Mouse (Mus musculus): ENCODE data around the gene Bag3. TPM values are rescaled to one million over a fixed set of nuclear protein-coding genes. Genes with fewer than 3 reads are reported as not detected.
"Not testable (repeated sequence)": the region's sequence is repeated elsewhere in the genome, so short reads cannot be mapped to it uniquely, and the experiment has no call there.

The Bag3 gene
- total and polyA plus RNA-seq, 3 experiments, result 148 to 296 (median 259) TPM

- WGBS, result 77% methylated on average over 1 of the region's 1 CpGs
- H3K27me3 ChIP-seq (ENCODE audit: control insufficient read depth, insufficient read depth, low read length), result no peaks in the 10 kb centered on the region
- H3K4me1 ChIP-seq (ENCODE audit: control insufficient read depth, insufficient read depth, low read length), result peaks cover 1% of the 10 kb centered on the region
- no peak for TF ChIP-seq POLR2A (IDR thresholded peaks at IDR 0.05; ENCODE audit: insufficient read depth, low read depth, low read length)
- TF ChIP-seq CTCF (IDR thresholded peaks at IDR 0.05), result no peak
- no peak for TF ChIP-seq EP300 (IDR thresholded peaks at IDR 0.05; ENCODE audit: insufficient read depth, low read depth, low read length)
- no peak overlapping the region for H3K27ac ChIP-seq
- H3K79me2 ChIP-seq (replicated peaks; ENCODE audit: control insufficient read depth, insufficient read depth, low read length), result no peaks in the 10 kb centered on the region
- intact Hi-C loops (cut with DNase I), result no loop called here
- no peak for DNase-seq
- H3K4me3 ChIP-seq, result no peak overlapping the region
- H3K9ac ChIP-seq (ENCODE audit: low read depth, low read length), result no peak overlapping the region
- no peaks in the 10 kb centered on the region for H3K36me3 ChIP-seq (ENCODE audit: control insufficient read depth, insufficient read depth, low read length)
These were observed 33.6 kb downstream of the Bag3 start for GRCm38 (mm10) chr7:128556923-128557430.

- H3K9ac ChIP-seq (ENCODE audit: low read depth, low read length), result no peak overlapping the region
- no peaks in the 10 kb centered on the region for H3K36me3 ChIP-seq (ENCODE audit: control insufficient read depth, insufficient read depth, low read length)
- no peaks in the 10 kb centered on the region for H3K4me1 ChIP-seq (ENCODE audit: control insufficient read depth, insufficient read depth, low read length)
- no peak for TF ChIP-seq EP300 (IDR thresholded peaks at IDR 0.05; ENCODE audit: insufficient read depth, low read depth, low read length)
- peak; percentile 81 for TF ChIP-seq CTCF (IDR thresholded peaks at IDR 0.05)
- no peak for DNase-seq
- no peaks in the 10 kb centered on the region for H3K79me2 ChIP-seq (replicated peaks; ENCODE audit: control insufficient read depth, insufficient read depth, low read length)
- intact Hi-C loops (cut with DNase I), result loop anchor here (1.0 to 2.0 kb wide), 2 partner anchors 89 to 127 kb away; no protein-coding TSS in a partner anchor
- 43% methylated on average over 4 of the region's 4 CpGs for WGBS
- no peak overlapping the region for H3K4me3 ChIP-seq
- H3K27ac ChIP-seq, result no peak overlapping the region
- no peaks in the 10 kb centered on the region for H3K27me3 ChIP-seq (ENCODE audit: control insufficient read depth, insufficient read depth, low read length)
These were observed 40.0 kb downstream of the Bag3 start for GRCm38 (mm10) chr7:128563373-128563772.

- Histone ChIP-seq H3K79me2 (replicated peaks; ENCODE audit: control insufficient read depth, insufficient read depth, low read length) (no peaks in the 10 kb centered on the region), H3K4me1 (ENCODE audit: control insufficient read depth, insufficient read depth, low read length) (no peaks in the 10 kb centered on the region), H3K27ac (no peak overlapping the region), H3K36me3 (ENCODE audit: control insufficient read depth, insufficient read depth, low read length) (no peaks in the 10 kb centered on the region), H3K9ac (ENCODE audit: low read depth, low read length) (no peak overlapping the region), H3K27me3 (ENCODE audit: control insufficient read depth, insufficient read depth, low read length) (no peaks in the 10 kb centered on the region), H3K4me3 (no peak overlapping the region)
- intact Hi-C loops (cut with DNase I), result no loop called here
- WGBS, result 73% methylated on average over 7 of the region's 7 CpGs
- TF ChIP-seq POLR2A (IDR thresholded peaks at IDR 0.05; ENCODE audit: insufficient read depth, low read depth, low read length) (no peak), EP300 (IDR thresholded peaks at IDR 0.05; ENCODE audit: insufficient read depth, low read depth, low read length) (no peak), CTCF (IDR thresholded peaks at IDR 0.05) (no peak)
- DNase-seq, result no peak
These were observed 42.9 kb downstream of the Bag3 start for GRCm38 (mm10) chr7:128566311-128566710.

- intact Hi-C loops (cut with DNase I), result no loop called here
These were observed 44.3 kb downstream of the Bag3 start for GRCm38 (mm10) chr7:128567561-128568244.

GRCm38 (mm10) chr7:128569429-128569828 lies 46.0 kb downstream of the Bag3 start:
- DNase-seq; intact Hi-C loops (cut with DNase I); H3K4me1 ChIP-seq (ENCODE audit: control insufficient read depth, insufficient read depth, low read length); H3K36me3 ChIP-seq (ENCODE audit: control insufficient read depth, insufficient read depth, low read length); H3K27ac ChIP-seq; H3K27me3 ChIP-seq (ENCODE audit: control insufficient read depth, insufficient read depth, low read length); H3K9ac ChIP-seq (ENCODE audit: low read depth, low read length); H3K4me3 ChIP-seq; H3K79me2 ChIP-seq (replicated peaks; ENCODE audit: control insufficient read depth, insufficient read depth, low read length): not testable (repeated sequence)
- 81% methylated on average over 2 of the region's 2 CpGs for WGBS

More at GRCm38 (mm10) chr7:128567561-128568244, 44.3 kb downstream of the Bag3 start:
- no peak overlapping the region for H3K4me3 ChIP-seq
- H3K27ac ChIP-seq, result no peak overlapping the region
- H3K36me3 ChIP-seq (ENCODE audit: control insufficient read depth, insufficient read depth, low read length), result no peaks in the 10 kb centered on the region
- DNase-seq, result no peak
- no peaks in the 10 kb centered on the region for H3K27me3 ChIP-seq (ENCODE audit: control insufficient read depth, insufficient read depth, low read length)
- TF ChIP-seq POLR2A (IDR thresholded peaks at IDR 0.05; ENCODE audit: insufficient read depth, low read depth, low read length) (no peak), CTCF (IDR thresholded peaks at IDR 0.05) (no peak), EP300 (IDR thresholded peaks at IDR 0.05; ENCODE audit: insufficient read depth, low read depth, low read length) (no peak)
- no peaks in the 10 kb centered on the region for H3K79me2 ChIP-seq (replicated peaks; ENCODE audit: control insufficient read depth, insufficient read depth, low read length)
- H3K4me1 ChIP-seq (ENCODE audit: control insufficient read depth, insufficient read depth, low read length), result no peaks in the 10 kb centered on the region
- H3K9ac ChIP-seq (ENCODE audit: low read depth, low read length), result no peak overlapping the region
- WGBS, result 92% methylated on average over 8 of the region's 8 CpGs

- no peak for DNase-seq
- Histone ChIP-seq H3K9ac (ENCODE audit: low read depth, low read length) (no peak overlapping the region), H3K27ac (no peak overlapping the region), H3K79me2 (replicated peaks; ENCODE audit: control insufficient read depth, insufficient read depth, low read length) (no peaks in the 10 kb centered on the region), H3K4me1 (ENCODE audit: control insufficient read depth, insufficient read depth, low read length) (no peaks in the 10 kb centered on the region), H3K36me3 (ENCODE audit: control insufficient read depth, insufficient read depth, low read length) (no peaks in the 10 kb centered on the region), H3K4me3 (no peak overlapping the region), H3K27me3 (ENCODE audit: control insufficient read depth, insufficient read depth, low read length) (no peaks in the 10 kb centered on the region)
- TF ChIP-seq CTCF (IDR thresholded peaks at IDR 0.05) (no peak), POLR2A (IDR thresholded peaks at IDR 0.05; ENCODE audit: insufficient read depth, low read depth, low read length) (no peak), EP300 (IDR thresholded peaks at IDR 0.05; ENCODE audit: insufficient read depth, low read depth, low read length) (no peak)
- 86% methylated on average over 8 of the region's 8 CpGs for WGBS
- intact Hi-C loops (cut with DNase I), result no loop called here
These were observed 46.7 kb downstream of the Bag3 start for GRCm38 (mm10) chr7:128569987-128570656.

- WGBS, result 87% methylated on average over 7 of the region's 7 CpGs
- intact Hi-C loops (cut with DNase I); H3K4me1 ChIP-seq (ENCODE audit: control insufficient read depth, insufficient read depth, low read length); DNase-seq; H3K4me3 ChIP-seq; H3K9ac ChIP-seq (ENCODE audit: low read depth, low read length); H3K27me3 ChIP-seq (ENCODE audit: control insufficient read depth, insufficient read depth, low read length); H3K36me3 ChIP-seq (ENCODE audit: control insufficient read depth, insufficient read depth, low read length); H3K27ac ChIP-seq; H3K79me2 ChIP-seq (replicated peaks; ENCODE audit: control insufficient read depth, insufficient read depth, low read length): not testable (repeated sequence)
These were observed 47.2 kb downstream of the Bag3 start for GRCm38 (mm10) chr7:128570657-128571056.
